Mouse (Mus musculus) small intestine, adult 2 months (tissue): ENCODE measurements around the gene Whrn.

Source experiments
- CTCF ChIP-seq: fragments of 200-500 bp; IDR thresholded peaks from 2 replicates; pipeline ENCODE4 v1.5.1; 2012; ENCODE audit warnings: low read depth, mild to moderate bottlenecking, control low read depth, inconsistent platforms, low read length, moderate library complexity, mixed read lengths; ENCODE audit not compliant: insufficient replicate concordance, insufficient read length; ENCODE audit errors: extremely low read depth
- POLR2A ChIP-seq: fragments of 200-500 bp; IDR thresholded peaks from 2 replicates; pipeline ENCODE4 v1.6.1; 2012; ENCODE audit warnings: low read depth, mild to moderate bottlenecking, control low read depth, inconsistent platforms, low read length, moderate library complexity

GRCm38 (mm10) chr4:63440262-63440661 is 55.5 kb downstream of the Whrn start:
- TF ChIP-seq CTCF: no peak
- TF ChIP-seq POLR2A: no peak
